Mouse (Mus musculus) layer of hippocampus, postnatal 10 days (tissue): ENCODE results near the gene Tbc1d17. TPM values are rescaled to one million over a fixed set of nuclear protein-coding genes. Genes with fewer than 3 reads are reported as not detected.
"Not testable (repeated sequence)": the region's sequence is repeated elsewhere in the genome, so short reads cannot be mapped to it uniquely, and the experiment has no call there.

Experiments
- DNase-seq, 2 experiments: peaks; one replicate each; pipeline ENCODE4 v3.0.0; 2021; ENCODE audit warnings: low spot score in 2 of 2
- long read RNA-seq: library from polyadenylated mRNA; stranded (forward); transcript quantifications from one replicate; pipeline ENCODE4 v2.0.0, GENCODE M21; 2023
- total RNA-seq, 2 experiments: library from RNA; stranded (reverse); gene quantifications; 2 replicates each; pipeline ENCODE4 v1.2.3; 2021

The Tbc1d17 gene
- 10 to 100 TPM; 41.2 to 53.3 TPM for total RNA-seq
- long read RNA-seq, full-length matches to known transcripts: 24 of 50 reads
- long read RNA-seq, partial matches to known transcripts: 17 of 50 reads
- long read RNA-seq, other reads (novel, unspliced or antisense): 9 of 50 reads

- peak; percentile 99 to 100 for DNase-seq
Observed at GRCm38 (mm10) chr7:44848561-44849415, at the start of gene Tbc1d17, which contains the start of gene Akt1s1. Tbc1d17 (minus strand) TSS chr7:44849079. Akt1s1 (plus strand) TSS chr7:44848991.

- DNase-seq: peak in 1 of 2 experiments; percentile 57
Observed at GRCm38 (mm10) chr7:44898607-44899006, 49.7 kb upstream of the Tbc1d17 start.

GRCm38 (mm10) chr7:44896499-44896898 is 47.6 kb upstream of the Tbc1d17 start:
- DNase-seq: peak in 1 of 2 experiments; percentile 41

- DNase-seq: peak; percentile 92 to 93
Observed at GRCm38 (mm10) chr7:44895593-44896434, 46.9 kb upstream of the Tbc1d17 start, which contains the start of gene Fuz. Fuz (plus strand) TSS chr7:44896079.

GRCm38 (mm10) chr7:44895206-44895592 is 46.3 kb upstream of the Tbc1d17 start:
- no peak for DNase-seq

GRCm38 (mm10) chr7:44894175-44894574 is 45.3 kb upstream of the Tbc1d17 start:
- DNase-seq: no peak

GRCm38 (mm10) chr7:44893197-44893596 is 44.3 kb upstream of the Tbc1d17 start:
- no peak for DNase-seq

- peak; percentile 88 to 89 for DNase-seq
Observed at GRCm38 (mm10) chr7:44892276-44892921, 43.5 kb upstream of the Tbc1d17 start, which contains the start of gene Med25. Med25 (minus strand) TSS chr7:44892712.

- no peak for DNase-seq
Observed at GRCm38 (mm10) chr7:44891611-44892010, 42.7 kb upstream of the Tbc1d17 start.

- no peak for DNase-seq
Observed at GRCm38 (mm10) chr7:44890737-44891136, 41.9 kb upstream of the Tbc1d17 start.

- no peak for DNase-seq
Observed at GRCm38 (mm10) chr7:44890180-44890579, 41.3 kb upstream of the Tbc1d17 start.

- no peak for DNase-seq
Observed at GRCm38 (mm10) chr7:44888256-44889105, 39.6 kb upstream of the Tbc1d17 start.

- DNase-seq: no peak
Observed at GRCm38 (mm10) chr7:44886964-44887363, 38.1 kb upstream of the Tbc1d17 start.

GRCm38 (mm10) chr7:44884637-44885036 is 35.8 kb upstream of the Tbc1d17 start:
- DNase-seq: no peak

- DNase-seq: no peak
Observed at GRCm38 (mm10) chr7:44883036-44883435, 34.2 kb upstream of the Tbc1d17 start.

- no peak for DNase-seq
Observed at GRCm38 (mm10) chr7:44877833-44878232, 29.0 kb upstream of the Tbc1d17 start.

GRCm38 (mm10) chr7:44871774-44872173 is 22.9 kb upstream of the Tbc1d17 start:
- DNase-seq: not testable (repeated sequence)

- DNase-seq: no peak
Observed at GRCm38 (mm10) chr7:44871181-44871580, 22.3 kb upstream of the Tbc1d17 start.

- DNase-seq: no peak
Observed at GRCm38 (mm10) chr7:44870614-44871013, 21.7 kb upstream of the Tbc1d17 start.
